Mouse (Mus musculus): ENCODE data around the gene Dcps. TPM values are rescaled to one million over a fixed set of nuclear protein-coding genes. Genes with fewer than 3 reads are reported as not detected.

Gene Dcps
- polyA plus RNA-seq, 1 experiment from 2014 or later, result 87.0 TPM

- Histone ChIP-seq H3K36me3 (ENCODE audit: insufficient read depth) (0 out of 2 replicates have a peak, but pooled peaks cover 3% of the 10 kb centered on the region), H3K27ac (ENCODE audit: low read depth) (no peak overlapping the region), H3K4me2 (no peak overlapping the region), H3K4me1 (ENCODE audit: insufficient read depth) (peaks cover 47% of the 10 kb centered on the region), H3K4me3 (ENCODE audit: low read depth, low read length) (no peak overlapping the region), H3K27me3 (ENCODE audit: insufficient read depth, low read length) (no peaks in the 10 kb centered on the region), H3K9me3 (ENCODE audit: low read depth, low read length) (no peaks in the 10 kb centered on the region), H3K9ac (no peak overlapping the region)
- no peak for TF ChIP-seq CTCF (IDR thresholded peaks at IDR 0.05; ENCODE audit: low read depth)
- no peak for DNase-seq
- WGBS, result 60% methylated on average over 3 of the region's 3 CpGs
- ATAC-seq (ENCODE audit: insufficient read depth), result no peak
Observed at GRCm38 (mm10) chr9:35108066-35108465, 67.8 kb downstream of the Dcps start.

- no peak for TF ChIP-seq CTCF (IDR thresholded peaks at IDR 0.05; ENCODE audit: low read depth)
- H3K9ac ChIP-seq, result no peak overlapping the region
- H3K9me3 ChIP-seq (ENCODE audit: low read depth, low read length), result no peaks in the 10 kb centered on the region
- H3K4me2 ChIP-seq, result no peak overlapping the region
- no peak overlapping the region for H3K27ac ChIP-seq (ENCODE audit: low read depth)
- H3K36me3 ChIP-seq (ENCODE audit: insufficient read depth), result 0 out of 2 replicates have a peak, but pooled peaks cover 3% of the 10 kb centered on the region
- H3K4me1 ChIP-seq (ENCODE audit: insufficient read depth), result peaks cover 46% of the 10 kb centered on the region
- ATAC-seq (ENCODE audit: insufficient read depth), result no peak
- DNase-seq, result no peak
- WGBS, result 83% methylated on average over 5 of the region's 5 CpGs
- no peaks in the 10 kb centered on the region for H3K27me3 ChIP-seq (ENCODE audit: insufficient read depth, low read length)
- H3K4me3 ChIP-seq (ENCODE audit: low read depth, low read length), result no peak overlapping the region
Observed at GRCm38 (mm10) chr9:35107396-35107795, 68.5 kb downstream of the Dcps start.

GRCm38 (mm10) chr9:35105884-35106880 lies 69.7 kb downstream of the Dcps start:
- H3K4me3 ChIP-seq (ENCODE audit: low read depth, low read length), result no peak overlapping the region
- H3K27me3 ChIP-seq (ENCODE audit: insufficient read depth, low read length), result no peaks in the 10 kb centered on the region
- no peaks in the 10 kb centered on the region for H3K9me3 ChIP-seq (ENCODE audit: low read depth, low read length)
- 0 out of 2 replicates have a peak overlapping the region, but pooled peaks have one; percentile 15 for H3K4me2 ChIP-seq
- no peak overlapping the region for H3K9ac ChIP-seq
- TF ChIP-seq CTCF (IDR thresholded peaks at IDR 0.05; ENCODE audit: low read depth), result no peak
- H3K36me3 ChIP-seq (ENCODE audit: insufficient read depth), result 0 out of 2 replicates have a peak, but pooled peaks cover 3% of the 10 kb centered on the region
- 0 out of 2 replicates have a peak overlapping the region, but pooled peaks have one; percentile 18 for H3K27ac ChIP-seq (ENCODE audit: low read depth)
- peaks cover 36% of the 10 kb centered on the region for H3K4me1 ChIP-seq (ENCODE audit: insufficient read depth)
- 41% methylated on average over 15 of the region's 15 CpGs for WGBS
- ATAC-seq (ENCODE audit: insufficient read depth) (peak; percentile 21; the same call in 1 of the 2 replicates), DNase-seq (no peak)

- no peak for TF ChIP-seq CTCF (IDR thresholded peaks at IDR 0.05; ENCODE audit: low read depth)
- H3K9ac ChIP-seq, result no peak overlapping the region
- peaks cover 29% of the 10 kb centered on the region for H3K4me1 ChIP-seq (ENCODE audit: insufficient read depth)
- 44% methylated on average over 2 of the region's 2 CpGs for WGBS
- no peak overlapping the region for H3K4me2 ChIP-seq
- no peak overlapping the region for H3K4me3 ChIP-seq (ENCODE audit: low read depth, low read length)
- ATAC-seq (ENCODE audit: insufficient read depth), result no peak
- no peaks in the 10 kb centered on the region for H3K9me3 ChIP-seq (ENCODE audit: low read depth, low read length)
- no peak overlapping the region for H3K27ac ChIP-seq (ENCODE audit: low read depth)
- 0 out of 2 replicates have a peak, but pooled peaks cover 3% of the 10 kb centered on the region for H3K36me3 ChIP-seq (ENCODE audit: insufficient read depth)
- no peaks in the 10 kb centered on the region for H3K27me3 ChIP-seq (ENCODE audit: insufficient read depth, low read length)
- DNase-seq, result no peak
Observed at GRCm38 (mm10) chr9:35105438-35105837, 70.4 kb downstream of the Dcps start.

- ATAC-seq (ENCODE audit: insufficient read depth) (no peak), DNase-seq (no peak)
- Histone ChIP-seq H3K4me2 (no peak overlapping the region), H3K9ac (no peak overlapping the region), H3K27ac (ENCODE audit: low read depth) (no peak overlapping the region), H3K4me3 (ENCODE audit: low read depth, low read length) (no peak overlapping the region), H3K36me3 (ENCODE audit: insufficient read depth) (no peaks in the 10 kb centered on the region), H3K4me1 (ENCODE audit: insufficient read depth) (peaks cover 22% of the 10 kb centered on the region; the same call in 1 of the 2 replicates), H3K27me3 (ENCODE audit: insufficient read depth, low read length) (no peaks in the 10 kb centered on the region), H3K9me3 (ENCODE audit: low read depth, low read length) (no peaks in the 10 kb centered on the region)
- no peak for TF ChIP-seq CTCF (IDR thresholded peaks at IDR 0.05; ENCODE audit: low read depth)
- 72% methylated on average over 4 of the region's 4 CpGs for WGBS
Observed at GRCm38 (mm10) chr9:35104711-35105110, 71.2 kb downstream of the Dcps start.

GRCm38 (mm10) chr9:35098762-35099161 lies 77.1 kb downstream of the Dcps start:
- no peaks in the 10 kb centered on the region for H3K27me3 ChIP-seq (ENCODE audit: insufficient read depth, low read length)
- no peaks in the 10 kb centered on the region for H3K4me1 ChIP-seq (ENCODE audit: insufficient read depth)
- no peaks in the 10 kb centered on the region for H3K9me3 ChIP-seq (ENCODE audit: low read depth, low read length)
- H3K4me2 ChIP-seq, result no peak overlapping the region
- TF ChIP-seq CTCF (IDR thresholded peaks at IDR 0.05; ENCODE audit: low read depth), result no peak
- WGBS, result 80% methylated on average over 4 of the region's 4 CpGs
- no peaks in the 10 kb centered on the region for H3K36me3 ChIP-seq (ENCODE audit: insufficient read depth)
- H3K27ac ChIP-seq (ENCODE audit: low read depth), result no peak overlapping the region
- no peak overlapping the region for H3K4me3 ChIP-seq (ENCODE audit: low read depth, low read length)
- no peak for ATAC-seq (ENCODE audit: insufficient read depth)
- no peak overlapping the region for H3K9ac ChIP-seq
- no peak for DNase-seq

GRCm38 (mm10) chr9:35097901-35098300 lies 78.0 kb downstream of the Dcps start:
- Histone ChIP-seq H3K9ac (no peak overlapping the region), H3K27ac (ENCODE audit: low read depth) (no peak overlapping the region), H3K4me1 (ENCODE audit: insufficient read depth) (no peaks in the 10 kb centered on the region), H3K9me3 (ENCODE audit: low read depth, low read length) (no peaks in the 10 kb centered on the region), H3K36me3 (ENCODE audit: insufficient read depth) (no peaks in the 10 kb centered on the region), H3K4me2 (no peak overlapping the region), H3K4me3 (ENCODE audit: low read depth, low read length) (no peak overlapping the region), H3K27me3 (ENCODE audit: insufficient read depth, low read length) (no peaks in the 10 kb centered on the region)
- no peak for ATAC-seq (ENCODE audit: insufficient read depth)
- DNase-seq, result no peak
- WGBS, result 64% methylated on average over 4 of the region's 4 CpGs
- no peak for TF ChIP-seq CTCF (IDR thresholded peaks at IDR 0.05; ENCODE audit: low read depth)
